Mouse (Mus musculus) heart, embryonic 14.5 days (tissue): ENCODE data around the gene Taok3. TPM values are rescaled to one million over a fixed set of nuclear protein-coding genes. Genes with fewer than 3 reads are reported as not detected.
A peak's percentile ranks its signal among the peaks of the same experiment; 100 is the strongest.

Source experiments
- ATAC-seq: fragments of 200-750 bp; cut with Nextera tagmentation; 2 replicates; pipeline ENCODE4 v1.8.0; 2017; ENCODE audit warnings: low read depth, moderate TSS enrichment; ENCODE audit not compliant: insufficient number of reproducible peaks, insufficient read depth, low FRiP score
- H3K27ac ChIP-seq, 2 experiments: fragments of 200-500 bp in 1 of 2; fragments of 300-500 bp in 1 of 2; sonication (generic) in 1 of 2; replicated peaks in 1 of 2; 2 replicates each; pipeline ENCODE4 v1.5.1; 2012 to 2014; ENCODE audit warnings: low read depth in 2 of 2, low read length in 2 of 2, control low read depth in 1 of 2, mild to moderate bottlenecking in 1 of 2, mixed read lengths in 1 of 2; ENCODE audit not compliant: control insufficient read depth in 1 of 2, insufficient read depth in 1 of 2
- H3K27me3 ChIP-seq: fragments of 300-500 bp; sonication (generic); 2 replicates; pipeline ENCODE4 v1.6.1; 2014; ENCODE audit warnings: mild to moderate bottlenecking, low read length, control low read depth; ENCODE audit not compliant: control insufficient read depth, insufficient read depth
- H3K36me3 ChIP-seq: fragments of 300-500 bp; sonication (generic); 2 replicates; pipeline ENCODE4 v1.6.1; 2014; ENCODE audit warnings: mild to moderate bottlenecking, control low read depth, low read length, mixed read lengths; ENCODE audit not compliant: control insufficient read depth, insufficient read depth
- H3K4me1 ChIP-seq, 2 experiments: fragments of 200-500 bp in 1 of 2; fragments of 300-500 bp in 1 of 2; sonication (generic) in 1 of 2; 2 replicates each; pipeline ENCODE4 v1.6.1; 2012 to 2014; ENCODE audit warnings: low read length in 2 of 2, control low read depth in 1 of 2, mixed read lengths in 1 of 2; ENCODE audit not compliant: control insufficient read depth in 2 of 2, insufficient read depth in 2 of 2
- H3K4me2 ChIP-seq: fragments of 300-500 bp; sonication (generic); 2 replicates; pipeline ENCODE4 v1.6.1; 2014; ENCODE audit warnings: mild to moderate bottlenecking, low read length
- H3K4me3 ChIP-seq, 2 experiments: fragments of 200-500 bp in 1 of 2; fragments of 300-500 bp in 1 of 2; sonication (generic) in 1 of 2; 2 replicates each; pipeline ENCODE4 v1.5.1; 2012 to 2014; ENCODE audit warnings: low read length in 2 of 2, mild to moderate bottlenecking in 2 of 2, control low read depth in 1 of 2, low read depth in 1 of 2, moderate library complexity in 1 of 2; ENCODE audit not compliant: control insufficient read depth in 1 of 2, insufficient read depth in 1 of 2
- H3K9ac ChIP-seq: fragments of 300-500 bp; sonication (generic); 2 replicates; pipeline ENCODE4 v1.6.1; 2014; ENCODE audit warnings: mild to moderate bottlenecking, low read length
- H3K9me3 ChIP-seq: fragments of 300-500 bp; sonication (generic); 2 replicates; pipeline ENCODE4 v1.6.1; 2016; ENCODE audit warnings: low read length, control low read depth; ENCODE audit not compliant: control insufficient read depth
- WGBS: fragments of 180-500 bp; shearing (Covaris S2); extraction: QIAGEN DNeasy Blood & Tissue Kit; methylation state at CpG from one replicate; pipeline ENCODE4 v1.1.7; 2014; 5-methylcytosine and 5-hydroxymethylcytosine counted together
- polyA plus RNA-seq: library from polyadenylated mRNA; unstranded; fragments of >200 nt; fragmentation: Nextera tagmentation; extraction: Ambion mirVana; gene quantifications from 2 replicates; pipeline ENCODE4 v1.2.1, GENCODE M21; 2014

The Taok3 gene
- polyA plus RNA-seq, 1 experiment from 2014 or later: 8.9 TPM

DNA sequence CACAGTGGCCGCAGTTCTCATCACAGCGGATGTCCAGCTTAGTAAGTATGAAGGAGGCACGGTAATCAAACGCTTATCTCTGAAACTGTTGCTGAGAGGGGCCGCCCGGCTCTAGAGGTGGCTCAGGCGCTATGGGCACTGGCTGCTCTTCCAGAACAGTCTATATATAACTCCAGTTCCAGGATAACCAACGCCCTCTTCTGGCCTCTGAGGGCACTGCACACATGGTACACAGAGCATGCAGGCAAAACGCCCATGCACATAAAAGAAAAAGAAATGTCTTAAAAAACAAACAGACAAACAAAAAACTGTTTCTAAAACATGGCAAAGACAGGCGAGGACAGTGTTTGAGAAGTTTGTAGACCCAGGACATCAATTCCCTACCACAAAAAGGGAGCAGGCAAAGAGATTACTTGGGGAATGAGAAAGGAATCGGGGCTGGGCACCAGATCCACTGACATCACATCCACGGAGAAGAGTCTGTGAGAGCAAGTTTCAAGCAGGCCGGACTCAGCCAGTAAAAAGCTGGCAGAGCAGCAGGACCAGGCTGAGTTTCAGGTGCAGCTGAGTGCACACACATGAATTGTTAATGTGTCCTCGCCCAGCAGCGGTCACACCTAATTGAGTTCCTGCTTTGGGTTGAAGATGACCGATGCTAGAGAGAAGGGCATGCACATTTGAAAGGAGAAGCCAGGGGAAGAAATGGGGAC lies 8.7 kb upstream of the Taok3 start:
- Histone ChIP-seq H3K9ac (no peak overlapping the region), H3K4me1 (0 out of 4 replicates have a peak, but pooled peaks cover 0 to 4% of the 10 kb centered on the region in 2 experiments), H3K4me2 (no peak overlapping the region), H3K36me3 (peaks cover 64% of the 10 kb centered on the region), H3K4me3 (no peak overlapping the region), H3K27me3 (no peaks in the 10 kb centered on the region), H3K27ac (no peak overlapping the region), H3K9me3 (no peaks in the 10 kb centered on the region)
- no peak for ATAC-seq
- WGBS: 77% methylated on average over 16 of the region's 16 CpGs

DNA sequence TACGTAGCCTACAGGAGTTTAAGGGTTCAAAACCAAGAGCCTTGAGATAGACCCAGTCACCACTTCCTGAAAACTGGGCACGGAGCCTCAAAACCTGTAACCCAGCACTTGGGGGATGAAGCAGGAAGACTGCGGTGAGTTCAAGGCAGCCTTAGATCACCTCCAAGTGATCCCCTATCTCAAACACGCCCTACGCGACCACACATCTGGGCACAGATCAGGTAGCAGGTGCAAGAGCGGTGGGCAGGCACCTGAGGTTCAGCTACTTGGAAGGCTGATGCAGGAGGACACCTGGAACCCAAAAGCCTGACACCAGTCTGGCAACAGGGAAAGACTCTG lies 8.2 kb upstream of the Taok3 start:
- no peaks in the 10 kb centered on the region for H3K9me3 ChIP-seq
- H3K36me3 ChIP-seq: peaks cover 58% of the 10 kb centered on the region
- 0 out of 4 replicates have a peak, but pooled peaks cover 0 to 4% of the 10 kb centered on the region in 2 experiments for H3K4me1 ChIP-seq
- H3K4me2 ChIP-seq: no peak overlapping the region
- no peak overlapping the region for H3K27ac ChIP-seq
- no peak overlapping the region for H3K9ac ChIP-seq
- H3K27me3 ChIP-seq: no peaks in the 10 kb centered on the region
- no peak for ATAC-seq
- 97% methylated on average over 7 of the region's 7 CpGs for WGBS
- no peak overlapping the region for H3K4me3 ChIP-seq

GRCm38 (mm10) chr5:117113330-117113729 lies 6.6 kb upstream of the Taok3 start:
- no peak overlapping the region for H3K27ac ChIP-seq
- H3K36me3 ChIP-seq: peaks cover 43% of the 10 kb centered on the region
- H3K9ac ChIP-seq: no peak overlapping the region
- H3K4me1 ChIP-seq: 0 out of 4 replicates have a peak, but pooled peaks cover 0 to 4% of the 10 kb centered on the region in 2 experiments
- no peaks in the 10 kb centered on the region for H3K27me3 ChIP-seq
- H3K4me3 ChIP-seq: no peak overlapping the region
- 90% methylated on average over 7 of the region's 7 CpGs for WGBS
- H3K9me3 ChIP-seq: no peaks in the 10 kb centered on the region
- H3K4me2 ChIP-seq: no peak overlapping the region
- ATAC-seq: no peak

- WGBS: 5% methylated on average over 16 of the region's 16 CpGs
- Histone ChIP-seq H3K4me3 (peak overlapping the region; percentile 83 to 99), H3K27ac (peak overlapping the region; percentile 42 to 84; a peak in 3 of 4 replicates), H3K9me3 (no peaks in the 10 kb centered on the region), H3K27me3 (no peaks in the 10 kb centered on the region), H3K9ac (peak overlapping the region; percentile 91), H3K4me2 (peak overlapping the region; percentile 89), H3K4me1 (peaks cover 2 to 6% of the 10 kb centered on the region in 2 experiments; a peak in 1 of 4 replicates), H3K36me3 (peaks cover 29% of the 10 kb centered on the region)
- ATAC-seq: no peak
Measured at GRCm38 (mm10) chr5:117114581-117115192, 5.2 kb upstream of the Taok3 start.

DNA sequence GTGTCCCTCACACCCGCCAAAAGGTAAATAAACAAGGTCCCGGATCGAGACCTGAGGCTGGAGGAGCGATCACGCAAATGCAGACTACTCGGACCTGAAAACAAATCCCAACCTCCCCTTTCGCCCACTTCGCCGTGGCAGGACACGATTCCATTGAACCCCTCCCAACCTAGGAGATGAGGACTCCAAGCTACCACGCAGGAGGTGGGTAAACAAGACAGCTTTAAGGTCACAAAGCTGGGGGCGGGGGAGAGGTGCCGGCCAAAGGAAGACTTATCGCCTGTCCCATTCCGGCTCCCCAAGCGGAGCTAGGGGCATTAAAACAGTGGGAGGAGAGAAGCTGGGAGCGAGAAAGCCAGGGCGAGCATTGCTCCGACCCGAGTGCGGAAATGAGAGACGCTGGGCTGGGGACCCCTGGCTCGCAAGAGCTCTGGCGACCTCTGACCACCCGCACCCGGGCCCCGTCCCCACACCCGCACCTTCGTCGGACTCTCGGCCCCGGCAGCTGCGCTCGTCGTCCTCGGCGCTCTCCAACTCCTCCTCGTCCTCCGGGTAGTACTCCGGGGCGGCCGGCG lies 4.6 kb upstream of the Taok3 start:
- H3K9ac ChIP-seq: peak overlapping the region; percentile 91
- H3K4me3 ChIP-seq: peak overlapping the region; percentile 83 to 99
- peaks cover 27% of the 10 kb centered on the region for H3K36me3 ChIP-seq
- H3K4me1 ChIP-seq: peaks cover 2 to 6% of the 10 kb centered on the region in 2 experiments; a peak in 1 of 4 replicates
- peak; percentile 1; the same call in 1 of the 2 replicates for ATAC-seq
- no peaks in the 10 kb centered on the region for H3K9me3 ChIP-seq
- H3K4me2 ChIP-seq: peak overlapping the region; percentile 89
- H3K27ac ChIP-seq: peak overlapping the region; percentile 42 to 84
- under 1% methylated on average over 32 of the region's 43 CpGs for WGBS
- no peaks in the 10 kb centered on the region for H3K27me3 ChIP-seq

DNA sequence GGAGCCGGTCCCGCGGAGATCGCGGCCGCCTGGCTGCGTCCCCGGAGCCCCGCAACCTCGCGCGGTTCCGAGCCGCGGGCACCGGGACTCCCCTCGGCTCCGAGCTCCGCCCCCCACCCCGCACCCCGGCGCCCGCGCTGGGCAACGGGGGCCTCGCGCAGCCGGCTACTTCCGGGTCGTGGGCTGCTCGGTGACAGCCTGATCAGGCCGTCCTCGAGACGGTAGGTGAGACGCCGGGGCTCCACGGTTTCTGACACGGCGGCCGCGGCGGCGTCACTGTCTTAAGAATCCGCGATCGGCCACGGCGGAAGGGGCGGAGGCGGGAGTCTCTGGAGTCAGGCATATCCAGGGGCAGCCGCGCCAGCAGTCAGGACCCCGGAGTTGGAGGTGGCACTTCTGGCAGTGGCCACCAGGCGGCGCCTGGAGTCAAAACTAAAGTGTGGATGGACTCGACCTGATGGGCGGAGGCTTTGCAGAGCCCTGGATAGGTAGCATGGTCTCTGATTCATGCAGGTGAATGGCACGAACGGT lies 4.0 kb upstream of the Taok3 start, which contains the start of gene Suds3:
Gene Suds3, minus strand, starts transcription at position 278 of the 531 bp plus-strand sequence.
- under 1% methylated on average over 53 of the region's 59 CpGs for WGBS
- ATAC-seq: peak; percentile 64

DNA sequence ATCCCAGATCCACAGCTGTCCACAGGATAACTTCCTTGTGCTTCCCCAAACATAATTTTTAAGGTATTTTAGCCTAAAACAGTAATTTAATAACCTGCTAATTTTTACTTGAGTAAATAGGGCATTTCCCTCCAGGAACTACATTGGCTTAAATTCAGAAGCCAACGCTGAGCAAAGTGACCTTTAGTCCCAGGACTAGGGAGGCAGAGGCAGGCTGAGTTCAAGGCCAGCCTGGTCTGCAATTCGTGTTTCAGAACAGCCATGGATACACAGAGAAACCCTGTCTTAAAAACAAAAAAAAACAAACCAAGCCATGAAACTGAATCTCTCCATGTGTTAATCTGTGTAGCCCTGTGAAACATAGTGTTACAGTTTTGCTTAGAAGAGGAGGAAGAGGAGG lies 3.3 kb upstream of the Taok3 start:
- no peak overlapping the region for H3K4me3 ChIP-seq
- no peaks in the 10 kb centered on the region for H3K27me3 ChIP-seq
- no peak overlapping the region for H3K4me2 ChIP-seq
- no peaks in the 10 kb centered on the region for H3K9me3 ChIP-seq
- H3K36me3 ChIP-seq: peaks cover 17% of the 10 kb centered on the region
- peaks cover 8 to 14% of the 10 kb centered on the region in 2 experiments; a peak in 3 of 4 replicates for H3K4me1 ChIP-seq
- no peak overlapping the region for H3K27ac ChIP-seq
- no peak overlapping the region for H3K9ac ChIP-seq
- ATAC-seq: no peak
- 64% methylated on average over 2 of the region's 2 CpGs for WGBS

More for the DNA sequence above, 4.0 kb upstream of the Taok3 start, which contains the start of gene Suds3:
- H3K9ac ChIP-seq: peak within 1 kb of the TSS; percentile 91
- no peaks in the 10 kb centered on the region for H3K9me3 ChIP-seq
- peak within 1 kb of the TSS; percentile 89 for H3K4me2 ChIP-seq
- peaks cover 25% of the 10 kb centered on the region for H3K36me3 ChIP-seq
- H3K27ac ChIP-seq: peak within 1 kb of the TSS; percentile 84 to 88
- H3K4me3 ChIP-seq: peak within 1 kb of the TSS; percentile 83 to 99
- H3K4me1 ChIP-seq: peaks cover 5 to 10% of the 10 kb centered on the region in 2 experiments; a peak in 3 of 4 replicates
- H3K27me3 ChIP-seq: no peaks in the 10 kb centered on the region
